Mouse (Mus musculus): ENCODE measurements at regions not wholly inside any gene's neighbourhood (a gene's known extent, or its start where the extent isn't known, plus 50 kb on each side); places are given as distances from the start of the nearest gene placed in this dataset.

GRCm38 (mm10) chrX:49947678-49948077, 56.4 kb upstream of the Olfr1322 start:
- DNase-seq (ENCODE audit: low read depth) = peak; percentile 7
